ENCODE assay signal across 8 mouse cellular contexts in genomic region chr2:132689188-132689568, GRCm38 (mm10). TPM values are rescaled to one million over a fixed set of nuclear protein-coding genes. Genes with fewer than 3 reads are reported as not detected.
DNase-seq lines count a peak whose midpoint lies in the region; ATAC-seq and TF ChIP-seq lines count a peak whose summit lies in the region.

No protein-coding gene starts in this region.

- DNase-seq in cerebellum, adult 2 months: no peak
- DNase-seq in cerebellum, postnatal 10 days: no peak
- DNase-seq in limb, embryonic 10.5 days (ENCODE audit: low spot score): no peak
- no peak for DNase-seq in embryonic facial prominence, embryonic 14.5 days (ENCODE audit: low spot score)
- peak; percentile 56 for DNase-seq in naive thymus-derived CD4-positive, alpha-beta T cell, adult 2 months (ENCODE audit: low read depth)
- no peak for DNase-seq in embryo, embryonic 11 days
- no peak for DNase-seq in urinary bladder, postnatal 10 days (ENCODE audit: low spot score)

- no peaks in the 10 kb centered on the region for H3K27me3 ChIP-seq in cerebellum, adult 2 months (ENCODE audit: control insufficient read depth, insufficient read depth, low read length)
- H3K27me3 ChIP-seq in limb, embryonic 15.5 days: no peaks in the 10 kb centered on the region
- no peaks in the 10 kb centered on the region for H3K27me3 ChIP-seq in limb, embryonic 10.5 days (ENCODE audit: low read depth, poor library complexity, severe bottlenecking)
- no peaks in the 10 kb centered on the region for H3K27me3 ChIP-seq in embryonic facial prominence, embryonic 14.5 days (replicated peaks; ENCODE audit: control insufficient read depth, insufficient read depth, low read length)

- no peaks in the 10 kb centered on the region for H3K9me3 ChIP-seq in limb, embryonic 15.5 days
- H3K9me3 ChIP-seq in limb, embryonic 10.5 days (replicated peaks): no peaks in the 10 kb centered on the region
- no peaks in the 10 kb centered on the region for H3K9me3 ChIP-seq in embryonic facial prominence, embryonic 14.5 days (ENCODE audit: control insufficient read depth, low read length)

- H3K9ac ChIP-seq in limb, embryonic 15.5 days: no peak overlapping the region
- no peak overlapping the region for H3K9ac ChIP-seq in embryonic facial prominence, embryonic 14.5 days (ENCODE audit: low read depth, low read length)

- peak overlapping the region; percentile 73 for H3K27ac ChIP-seq in cerebellum, adult 2 months (ENCODE audit: insufficient read depth, low read length)
- peak overlapping the region; percentile 24; the same call in 1 of the 2 replicates for H3K27ac ChIP-seq in limb, embryonic 15.5 days
- no peak overlapping the region for H3K27ac ChIP-seq in limb, embryonic 10.5 days
- peak overlapping the region; percentile 55; the same call in 1 of the 2 replicates for H3K27ac ChIP-seq in embryonic facial prominence, embryonic 14.5 days (replicated peaks; ENCODE audit: low read depth, low read length)

- ATAC-seq in limb, embryonic 15.5 days (ENCODE audit: insufficient number of reproducible peaks, low FRiP score, low TSS enrichment, low read depth): no peak
- ATAC-seq in embryonic facial prominence, embryonic 14.5 days (ENCODE audit: low read depth): no peak

- WGBS in cerebellum, adult 2 months: 66% methylated on average over 4 of the region's 4 CpGs
- 45% methylated on average over 4 of the region's 4 CpGs for WGBS in limb, embryonic 15.5 days
- WGBS in limb, embryonic 10.5 days: 83% methylated on average over 4 of the region's 4 CpGs
- WGBS in embryonic facial prominence, embryonic 14.5 days: 47% methylated on average over 4 of the region's 4 CpGs

- TF ChIP-seq POLR2A in cerebellum, adult 2 months (IDR thresholded peaks at IDR 0.05; ENCODE audit: borderline replicate concordance, insufficient read depth, low read length): no peak

- no peak overlapping the region for H3K4me2 ChIP-seq in limb, embryonic 15.5 days
- no peak overlapping the region for H3K4me2 ChIP-seq in embryonic facial prominence, embryonic 14.5 days (ENCODE audit: low read depth, low read length)

- peaks cover 9% of the 10 kb centered on the region; the same call in 1 of the 2 replicates for H3K4me1 ChIP-seq in cerebellum, adult 2 months (ENCODE audit: control insufficient read depth, insufficient read depth, low read length)
- peaks cover 17% of the 10 kb centered on the region for H3K4me1 ChIP-seq in limb, embryonic 15.5 days
- no peaks in the 10 kb centered on the region for H3K4me1 ChIP-seq in limb, embryonic 10.5 days
- peaks cover 12% of the 10 kb centered on the region; the same call in 1 of the 2 replicates for H3K4me1 ChIP-seq in embryonic facial prominence, embryonic 14.5 days (ENCODE audit: control insufficient read depth, insufficient read depth, low read length)

- TF ChIP-seq CTCF in cerebellum, adult 2 months (IDR thresholded peaks at IDR 0.05; ENCODE audit: borderline replicate concordance, insufficient read depth, low read depth, low read length): no peak

- no peaks in the 10 kb centered on the region for H3K36me3 ChIP-seq in limb, embryonic 15.5 days
- peaks cover 2% of the 10 kb centered on the region; the same call in 1 of the 2 replicates for H3K36me3 ChIP-seq in limb, embryonic 10.5 days
- H3K36me3 ChIP-seq in embryonic facial prominence, embryonic 14.5 days (ENCODE audit: control insufficient read depth, insufficient read depth, low read length): no peaks in the 10 kb centered on the region

- H3K4me3 ChIP-seq in cerebellum, adult 2 months (replicated peaks; ENCODE audit: insufficient read depth, low read depth, low read length): no peak overlapping the region
- H3K4me3 ChIP-seq in limb, embryonic 15.5 days: no peak overlapping the region
- H3K4me3 ChIP-seq in limb, embryonic 10.5 days: no peak overlapping the region
- H3K4me3 ChIP-seq in embryonic facial prominence, embryonic 14.5 days (ENCODE audit: low read depth, low read length): no peak overlapping the region

RNA-seq across cellular contexts. Expression of gene Shld1, which starts 2.4 kb away (rescaled TPM):
- 29.5 and 29.7 TPM in 2 replicates for polyA plus RNA-seq in cerebellum, adult 2 months (2012; rRNA removed)
- polyA plus RNA-seq in limb, embryonic 15.5 days (2015; fragmentation: Nextera tagmentation; extraction: Ambion mirVana): 14.0 and 16.9 TPM in 2 replicates
- 16.6 and 17.0 TPM in 2 replicates for polyA plus RNA-seq in limb, embryonic 10.5 days (2016; fragmentation: Nextera tagmentation; extraction: Ambion mirVana)
- 16.0 and 16.1 TPM in 2 replicates for polyA plus RNA-seq in embryonic facial prominence, embryonic 14.5 days (2014; fragmentation: Nextera tagmentation; extraction: Ambion mirVana)
